Mouse (Mus musculus) kidney, postnatal 25 days (tissue): ENCODE results near the gene Mapk1.

ENCODE experiments used
- DNase-seq, 2 experiments: peaks; one replicate each; pipeline ENCODE4 v3.0.0; 2021; ENCODE audit warnings: mixed read lengths in 2 of 2

Gene Mapk1

DNA sequence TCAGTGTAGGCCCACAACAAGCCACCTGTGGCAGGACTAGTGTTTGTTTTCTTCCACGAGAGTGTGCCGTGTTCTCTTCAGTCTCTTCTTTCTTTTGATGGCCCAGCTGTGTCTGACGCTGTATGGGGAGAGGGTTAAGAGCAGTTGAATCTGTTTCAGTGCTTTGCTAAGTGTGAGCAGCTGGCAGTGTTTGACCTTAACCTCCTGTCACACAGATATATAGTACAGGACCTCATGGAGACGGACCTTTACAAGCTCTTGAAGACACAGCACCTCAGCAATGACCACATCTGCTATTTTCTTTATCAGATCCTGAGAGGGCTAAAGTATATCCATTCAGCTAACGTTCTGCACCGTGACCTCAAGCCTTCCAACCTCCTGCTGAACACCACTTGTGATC lies 34.9 kb downstream of the Mapk1 start:
- no peak for DNase-seq

DNA sequence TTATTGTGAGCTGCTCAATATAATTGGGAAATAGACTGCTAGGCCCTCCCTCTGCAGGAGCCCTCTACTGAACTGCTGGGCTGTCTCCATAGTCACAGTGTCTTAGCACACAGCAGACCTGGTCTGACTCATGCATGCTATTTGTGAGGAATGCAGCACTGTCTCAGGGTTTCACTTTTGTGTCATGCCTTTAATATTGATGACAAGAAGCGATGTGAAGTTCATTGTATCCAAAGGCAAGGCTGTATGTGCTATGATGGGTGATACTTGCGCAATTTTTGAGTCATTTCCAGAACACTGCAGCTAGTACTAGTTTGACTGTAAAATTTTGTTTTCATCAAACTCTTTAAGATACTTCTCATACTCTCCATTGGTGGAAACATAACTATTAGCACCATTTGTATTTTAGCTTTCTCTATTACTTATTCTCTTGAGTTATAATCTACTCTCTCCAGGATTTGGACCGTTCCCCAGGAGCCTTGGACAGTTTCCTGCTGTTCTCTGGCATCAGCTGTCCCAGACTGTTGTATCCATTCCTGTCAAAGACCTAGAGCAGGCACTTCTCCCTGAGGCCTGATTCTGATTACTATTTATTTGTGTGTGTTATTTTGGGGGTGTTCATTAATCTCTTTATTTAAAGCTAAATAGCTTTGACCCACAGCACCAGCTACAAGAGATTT lies 41.4 kb downstream of the Mapk1 start:
- no peak for DNase-seq

DNA sequence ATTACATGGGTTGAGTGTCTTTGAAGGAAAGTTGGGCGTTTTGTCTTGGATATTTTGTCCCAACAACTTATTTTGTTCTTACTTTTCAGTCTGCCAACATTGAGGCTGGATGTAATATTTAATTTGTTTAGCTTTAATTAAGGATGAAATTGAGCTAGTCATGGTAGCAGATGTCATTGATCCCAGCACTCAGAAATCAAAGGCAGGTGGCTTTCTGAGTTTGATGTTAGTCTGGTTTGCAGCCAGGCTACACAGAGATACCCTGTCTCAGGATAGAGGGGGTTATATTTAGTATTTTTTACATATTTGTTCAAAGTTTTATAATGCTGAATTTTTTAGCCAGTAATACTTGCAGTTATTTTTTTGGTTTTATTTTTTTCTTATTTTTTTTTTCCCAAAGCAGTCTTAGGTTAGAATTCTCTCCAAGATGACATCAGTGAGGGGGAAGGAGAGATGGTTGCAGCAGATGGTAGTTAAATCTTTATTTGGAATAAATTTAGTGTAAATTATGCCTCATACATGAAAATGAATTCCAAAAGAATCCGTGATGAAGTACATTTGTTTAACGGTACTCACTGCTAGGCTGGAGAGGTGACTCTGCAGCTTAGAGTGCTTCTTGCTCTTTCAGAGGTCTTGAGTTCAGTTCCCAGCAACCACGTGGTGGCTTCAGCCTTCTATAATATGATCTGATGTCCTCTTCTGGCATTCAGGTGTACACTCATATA lies 47.0 kb downstream of the Mapk1 start:
- no peak for DNase-seq

DNA sequence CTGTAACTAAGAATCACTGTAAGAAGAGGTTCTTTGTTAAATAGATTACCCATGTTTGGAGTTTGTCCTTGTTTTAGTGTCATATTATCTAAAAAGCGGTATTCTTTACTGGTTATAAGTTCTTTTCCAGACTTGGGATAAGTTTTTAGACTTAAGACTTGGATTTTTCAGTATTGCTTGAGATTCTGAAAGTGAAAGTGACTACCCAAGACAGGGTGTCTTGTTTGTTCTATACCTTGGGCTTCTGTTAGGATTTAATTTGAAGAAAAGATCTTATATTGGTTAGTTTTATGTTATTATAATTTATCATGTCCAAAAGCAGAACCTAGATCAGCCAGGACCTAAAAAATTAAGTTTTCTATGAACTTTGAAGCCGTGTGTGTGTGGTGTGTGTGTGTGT lies 50.6 kb downstream of the Mapk1 start:
- no peak for DNase-seq

DNA sequence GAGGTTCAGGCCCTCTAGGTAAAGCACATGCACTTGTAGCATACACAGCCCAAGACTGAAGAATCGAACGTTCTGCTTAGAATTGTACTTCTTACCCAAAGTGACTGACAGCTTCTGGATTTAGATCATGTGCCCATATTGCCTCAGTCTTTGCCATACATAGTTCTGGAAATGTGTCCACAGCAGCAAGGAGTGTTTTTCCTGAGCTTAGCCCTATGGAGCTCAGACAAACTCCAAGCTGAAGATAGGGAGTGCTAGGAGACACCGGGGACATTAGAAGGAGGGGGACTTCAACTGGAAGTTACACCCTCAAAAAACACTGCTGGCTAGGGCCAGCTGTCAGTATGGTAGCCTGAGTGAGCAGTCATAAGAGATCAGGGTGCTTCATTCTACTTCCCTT lies 57.5 kb downstream of the Mapk1 start:
- no peak for DNase-seq

DNA sequence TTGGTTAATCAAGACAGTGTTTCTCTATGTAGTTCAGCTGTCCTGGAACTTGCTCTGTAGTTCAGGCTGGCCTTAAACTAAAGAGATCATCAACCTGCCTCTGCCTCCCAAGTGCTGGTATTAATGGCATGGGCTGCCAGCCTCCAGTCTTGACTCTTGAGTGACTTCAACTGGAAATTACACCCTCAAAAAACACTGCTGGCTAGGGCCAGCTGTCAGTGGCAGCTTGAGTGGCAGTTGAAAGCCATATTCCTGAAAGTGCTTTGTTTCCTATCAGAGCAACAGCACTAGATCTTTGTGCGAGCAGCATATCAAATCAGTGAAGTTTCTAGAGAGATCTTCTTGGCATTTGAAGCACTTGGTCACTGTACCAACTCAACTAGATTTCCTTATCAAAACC lies 58.2 kb downstream of the Mapk1 start:
- no peak for DNase-seq

DNA sequence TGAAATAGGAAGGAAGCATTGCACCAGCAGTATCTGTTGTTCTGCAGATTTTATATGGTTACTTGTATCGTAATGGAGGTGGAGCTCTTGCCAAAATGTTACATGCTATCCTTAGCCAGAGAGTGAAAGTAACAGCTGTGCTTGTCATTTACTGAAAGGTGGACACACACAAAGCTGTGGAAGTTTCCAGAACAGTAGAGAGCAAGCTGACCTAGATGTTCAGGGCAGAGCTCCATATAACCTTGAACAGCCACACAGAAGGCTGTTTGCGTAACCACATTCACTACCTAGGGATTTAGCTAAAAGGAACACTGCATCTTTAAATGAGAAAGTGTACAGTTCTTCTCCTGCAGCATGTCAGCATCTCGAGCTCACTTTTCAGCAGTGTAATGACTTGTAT lies 61.1 kb downstream of the Mapk1 start:
- DNase-seq, result no peak

DNA sequence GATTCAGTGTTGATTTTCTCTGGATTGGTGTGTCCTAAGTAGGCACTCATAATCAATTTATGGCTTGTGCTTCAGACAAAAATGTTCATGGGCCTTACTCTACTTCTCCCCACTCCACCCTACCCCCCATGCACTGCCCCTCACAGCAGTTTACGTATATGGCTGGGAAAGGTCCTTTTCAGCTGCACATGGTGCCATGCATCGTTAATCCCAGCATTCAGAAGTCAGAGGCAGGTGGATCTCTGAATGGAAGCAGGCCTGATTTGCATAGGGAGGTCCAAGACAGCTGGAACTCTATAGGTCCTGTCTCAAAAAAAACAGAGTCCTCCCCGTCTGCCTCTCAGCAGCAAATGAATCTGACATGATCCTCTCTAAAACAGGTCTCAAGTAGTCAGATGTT lies 62.1 kb downstream of the Mapk1 start:
- DNase-seq, result no peak

DNA sequence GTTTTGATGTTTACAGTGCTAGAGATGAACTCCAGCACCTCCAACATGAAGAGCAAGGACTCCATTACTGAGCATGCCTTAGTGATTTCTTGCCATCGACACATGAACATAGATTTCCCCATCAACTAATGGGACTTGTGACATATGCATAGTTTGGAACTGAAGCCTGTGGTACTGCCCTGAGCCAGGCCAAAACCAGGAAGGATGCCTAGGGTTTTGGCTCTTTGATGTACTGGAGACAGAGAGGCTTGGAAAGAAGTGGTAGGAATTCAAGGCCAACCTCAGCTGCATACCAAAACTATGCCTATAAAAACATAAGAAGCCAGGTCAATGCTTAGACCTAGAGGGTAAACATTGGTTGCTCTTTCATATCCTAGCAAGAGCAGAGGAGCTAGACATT lies 66.7 kb downstream of the Mapk1 start:
- DNase-seq, result no peak

DNA sequence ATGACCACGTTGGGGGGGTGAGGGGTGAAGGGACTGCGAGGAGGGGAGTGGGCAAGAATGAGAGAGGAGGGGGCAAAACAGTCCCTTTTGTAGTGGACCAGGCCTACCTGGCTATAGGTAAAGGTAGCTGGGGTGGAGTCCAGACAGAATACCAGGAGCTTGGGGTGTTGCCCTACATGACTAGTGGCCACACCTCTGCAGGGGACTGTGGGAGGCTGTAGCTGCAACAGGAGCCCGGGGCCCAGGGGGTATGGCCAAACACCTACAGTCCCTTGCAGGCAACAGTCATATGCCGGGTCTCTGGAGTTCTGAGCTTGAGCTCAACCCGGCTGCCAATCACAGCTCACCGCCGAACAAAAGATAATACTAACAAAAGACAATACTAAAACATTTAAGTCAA lies 68.9 kb downstream of the Mapk1 start:
- no peak for DNase-seq

DNA sequence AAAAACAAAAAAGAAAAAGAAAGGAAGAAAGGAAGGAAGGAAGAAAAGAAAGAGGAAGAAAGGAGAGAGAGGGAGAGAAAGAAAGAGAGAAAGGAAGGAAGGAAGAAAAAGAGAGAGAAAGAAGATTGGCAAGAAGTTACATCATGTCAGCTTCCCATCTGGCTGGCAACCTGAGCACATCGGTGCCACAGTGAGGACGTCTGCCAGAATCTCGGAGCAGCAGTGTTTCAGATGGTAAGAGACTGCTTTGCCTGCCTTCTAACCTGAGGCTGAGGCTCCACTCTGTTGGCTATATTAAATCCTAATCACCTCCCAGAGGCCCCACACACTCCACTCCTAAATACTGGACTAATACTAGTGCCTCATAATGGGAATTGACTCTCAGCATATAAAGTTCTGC lies 70.7 kb downstream of the Mapk1 start:
- no peak for DNase-seq

DNA sequence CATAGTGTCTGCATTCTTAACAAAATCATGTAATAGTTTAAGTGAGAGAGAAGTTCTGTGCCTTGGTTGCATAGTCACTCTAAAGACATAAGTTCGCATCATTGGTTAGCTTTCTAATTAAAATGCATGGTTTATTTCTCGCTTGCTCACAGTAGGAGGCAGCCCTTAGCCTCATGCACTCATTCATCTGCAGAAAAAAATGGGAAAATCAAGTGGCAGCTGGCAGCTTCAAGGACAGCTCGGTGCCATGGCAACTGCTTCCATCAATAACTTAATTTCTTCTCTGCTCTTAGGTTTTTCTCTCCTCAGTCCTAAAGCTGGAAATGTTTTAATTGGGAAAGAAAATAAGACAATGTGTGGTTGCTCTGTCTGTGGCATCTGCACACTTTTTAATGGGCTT lies 72.4 kb downstream of the Mapk1 start:
- no peak for DNase-seq

DNA sequence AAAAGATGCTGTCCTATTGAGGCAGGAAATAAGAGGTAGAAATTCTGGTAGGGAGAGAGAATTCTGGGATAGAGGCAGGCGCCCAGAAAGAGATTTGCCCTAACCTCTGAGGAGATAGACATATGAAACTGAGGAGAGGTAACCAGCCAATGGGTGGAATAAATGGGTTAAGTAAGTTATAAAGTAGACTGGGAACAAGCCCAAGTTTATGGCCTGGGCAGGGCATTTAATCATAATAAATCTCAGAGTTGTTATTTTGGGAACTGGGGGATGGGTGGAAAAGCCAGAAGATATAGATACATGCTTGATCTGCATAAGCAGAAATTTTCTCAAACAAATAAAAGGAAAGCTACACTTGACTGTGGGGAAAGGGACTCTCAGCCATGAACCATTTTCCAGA lies 79.2 kb downstream of the Mapk1 start:
- DNase-seq, result no peak

DNA sequence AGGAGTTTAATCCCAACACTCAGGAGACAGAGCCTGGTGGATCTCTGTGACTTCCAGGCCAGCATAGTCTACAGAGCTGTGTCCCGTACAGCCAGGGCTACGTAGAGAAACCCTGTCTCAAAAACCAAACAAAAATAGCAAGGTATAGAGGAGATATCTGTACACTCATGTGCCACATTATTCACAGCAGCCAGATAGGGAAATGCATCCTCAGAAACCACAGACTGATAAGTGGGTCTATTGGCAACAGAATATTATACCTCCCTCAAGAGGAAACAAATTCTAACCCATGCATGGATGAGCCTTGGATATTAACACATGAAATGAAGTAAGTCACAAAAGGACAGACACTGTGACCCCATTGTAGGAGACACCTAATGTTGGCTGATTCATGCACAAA lies 84.4 kb downstream of the Mapk1 start:
- DNase-seq, result no peak

DNA sequence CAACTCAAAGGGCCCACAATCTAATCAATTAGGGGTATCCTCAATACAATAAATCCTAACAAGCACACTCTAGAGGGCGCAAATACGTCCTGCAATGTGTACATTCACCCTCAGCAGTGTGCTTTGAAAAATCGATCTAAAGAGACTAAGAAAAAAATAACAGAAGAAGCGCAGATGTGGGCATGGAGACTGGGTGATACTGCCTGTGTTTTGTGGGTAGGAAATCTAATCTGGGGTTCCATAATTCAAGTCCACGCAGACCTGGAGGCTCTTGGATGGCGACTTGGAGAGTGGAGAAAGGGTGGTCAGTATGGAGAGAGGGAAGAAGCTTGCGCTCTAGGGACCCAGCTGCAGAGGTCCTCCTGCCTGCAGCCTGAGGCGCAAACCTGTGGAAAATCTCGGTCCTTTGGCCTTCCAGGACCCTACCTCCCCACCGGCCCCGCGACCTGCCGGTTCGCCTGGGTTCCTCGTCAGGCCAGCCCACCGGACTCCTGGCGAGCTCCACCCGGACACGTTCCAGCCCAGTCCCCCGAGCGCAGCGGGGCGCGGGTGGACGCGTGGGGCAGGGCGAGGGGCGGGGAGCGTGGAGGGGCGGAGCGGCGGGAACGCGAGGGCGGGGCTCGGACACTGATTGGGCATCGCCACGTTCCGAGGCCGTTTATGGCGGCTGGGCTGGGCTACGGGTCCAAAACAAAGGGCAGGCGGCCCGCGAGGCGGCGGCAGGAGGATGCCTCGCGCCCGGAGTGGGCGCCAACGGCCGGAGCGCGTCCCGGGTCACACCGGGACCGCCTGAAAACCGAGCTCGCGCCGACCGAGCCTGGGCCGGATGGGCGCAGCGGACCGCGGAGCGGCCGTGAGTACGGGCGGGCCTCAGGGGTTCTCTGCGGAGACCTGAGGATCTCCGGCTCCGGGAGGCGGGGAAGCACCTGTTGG lies 86.6 kb downstream of the Mapk1 start, which contains the start of gene Ypel1:
Gene Ypel1 (plus strand): TSS at position 186 of the 933 bp plus-strand sequence.
- peak; percentile 91 to 93 for DNase-seq

DNA sequence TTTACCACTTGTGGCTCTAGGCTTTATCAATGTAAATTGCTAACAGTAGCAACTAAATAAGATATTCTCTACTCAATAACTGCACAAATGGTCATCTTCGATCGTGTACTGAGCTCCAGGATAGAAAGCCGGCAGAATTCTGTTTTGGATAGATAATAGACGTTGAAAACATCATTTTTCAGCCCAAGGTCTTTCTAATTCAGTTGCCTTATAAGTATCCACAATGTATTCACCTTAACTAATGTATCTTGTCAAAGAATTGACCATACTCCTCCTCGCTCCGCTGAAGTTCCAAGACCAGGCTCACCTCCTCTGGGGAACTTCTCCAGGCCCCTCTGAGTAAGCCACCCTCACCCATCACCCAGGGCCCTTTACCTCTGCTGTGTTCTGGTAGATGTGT lies 87.5 kb downstream of the Mapk1 start:
- no peak for DNase-seq

DNA sequence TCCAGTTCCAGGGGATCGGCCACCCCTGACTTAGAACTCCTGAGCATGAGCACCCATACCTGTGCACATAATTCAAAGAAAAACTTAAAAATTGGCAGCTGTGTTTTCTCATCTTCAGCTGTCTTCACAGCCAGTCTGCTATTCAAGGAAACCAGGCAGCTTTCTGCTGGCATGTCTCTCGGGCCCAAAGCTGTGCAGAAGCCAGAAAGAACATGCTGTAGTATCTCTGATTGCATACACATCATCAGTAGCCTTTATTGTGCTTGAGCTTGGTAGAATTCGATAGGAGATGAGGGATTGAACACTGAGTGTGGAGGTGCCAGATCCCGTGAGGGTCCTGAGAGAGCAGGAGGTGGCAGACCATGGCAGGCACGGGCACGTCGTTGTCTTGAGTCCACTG lies 89.8 kb downstream of the Mapk1 start:
- DNase-seq, result no peak

DNA sequence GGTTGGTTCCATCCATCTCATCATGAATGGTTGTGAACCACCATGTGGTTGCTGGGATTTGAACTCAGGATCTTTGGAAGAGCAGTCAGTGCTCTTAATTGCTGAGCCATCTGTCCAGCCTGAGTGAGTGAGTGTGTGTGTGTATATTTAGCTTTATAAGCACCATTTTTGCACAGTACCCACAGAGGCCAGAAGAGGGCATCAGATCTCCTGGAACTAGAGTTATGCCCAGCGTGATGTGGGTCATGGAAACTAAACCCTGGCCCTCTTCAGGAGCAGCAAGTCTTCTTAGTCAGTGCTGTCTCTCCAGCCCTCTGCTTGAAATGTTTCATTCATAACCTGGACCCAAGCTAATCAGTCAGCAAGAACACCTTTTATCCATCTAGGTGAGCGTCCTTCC lies 93.1 kb downstream of the Mapk1 start:
- no peak for DNase-seq

DNA sequence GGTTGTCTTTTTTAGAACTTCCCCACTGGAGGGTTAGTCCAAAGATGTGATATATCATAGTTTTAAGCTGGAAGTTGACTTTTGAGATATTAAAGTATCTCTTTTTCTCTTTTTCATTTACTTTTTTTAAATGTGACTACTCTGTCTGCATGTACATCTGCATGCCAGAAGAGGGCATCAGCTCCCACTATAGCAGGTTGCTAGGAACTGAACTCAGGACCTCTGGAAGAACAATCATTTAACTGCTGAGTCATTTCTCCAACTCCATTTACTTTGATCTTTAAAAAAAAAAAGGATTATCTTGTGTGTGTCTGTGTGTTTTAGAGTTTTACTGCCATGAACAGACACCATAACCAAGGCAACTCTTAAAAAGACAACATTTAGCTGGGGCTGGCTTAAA lies 93.7 kb downstream of the Mapk1 start:
- DNase-seq, result no peak

DNA sequence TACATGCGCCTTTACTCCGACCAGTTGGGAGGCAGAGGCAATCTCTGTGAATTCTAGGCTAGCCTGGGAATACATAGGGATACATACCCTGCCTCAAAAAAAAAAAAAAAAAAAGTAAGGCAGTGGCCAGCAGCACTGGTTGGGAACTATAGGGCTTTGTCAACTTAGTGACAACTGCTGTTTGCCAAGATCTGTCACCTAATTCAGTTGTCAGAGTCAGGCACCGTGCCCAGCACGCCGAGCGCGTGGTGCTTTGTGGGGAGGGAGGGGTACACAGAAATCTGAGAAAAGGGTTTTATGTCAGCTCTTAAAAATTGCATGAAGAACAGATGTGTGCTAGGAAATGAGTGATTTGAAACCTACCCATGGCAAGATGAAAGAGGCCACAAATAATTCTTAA lies 94.9 kb downstream of the Mapk1 start:
- DNase-seq, result no peak

DNA sequence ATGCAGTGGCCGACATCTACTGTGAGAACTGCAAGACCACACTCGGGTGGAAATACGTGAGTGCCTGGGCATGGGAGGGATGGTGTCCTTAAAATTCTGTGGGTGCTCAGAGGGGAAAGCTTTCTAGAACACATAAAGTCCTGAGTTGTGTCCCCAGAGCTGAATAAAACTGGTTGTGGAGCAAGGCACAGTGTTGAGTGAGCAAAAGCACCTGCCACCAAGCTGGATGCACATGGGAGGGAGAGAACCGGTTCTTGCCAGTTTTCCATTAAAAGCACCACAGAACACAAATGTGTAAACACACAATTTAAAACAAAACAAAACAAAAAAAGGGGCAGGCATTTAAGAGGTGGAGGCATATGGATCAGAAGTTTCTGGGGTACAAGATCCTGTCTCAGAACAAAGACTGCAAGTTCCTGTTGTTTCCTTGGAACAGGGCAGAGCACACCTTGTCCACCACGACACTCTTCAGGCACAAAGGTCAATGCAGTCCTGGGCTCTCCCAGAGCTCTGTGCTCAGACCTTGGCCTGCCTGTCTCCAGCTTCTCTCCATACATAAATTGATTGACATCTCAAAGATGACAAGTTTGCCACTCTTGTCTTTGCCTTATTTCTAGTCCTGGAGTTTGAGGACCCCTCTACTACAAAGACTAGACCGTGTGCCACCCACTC lies 99.1 kb downstream of the Mapk1 start:
- DNase-seq, result peak in 1 of 2 experiments; percentile 33

DNA sequence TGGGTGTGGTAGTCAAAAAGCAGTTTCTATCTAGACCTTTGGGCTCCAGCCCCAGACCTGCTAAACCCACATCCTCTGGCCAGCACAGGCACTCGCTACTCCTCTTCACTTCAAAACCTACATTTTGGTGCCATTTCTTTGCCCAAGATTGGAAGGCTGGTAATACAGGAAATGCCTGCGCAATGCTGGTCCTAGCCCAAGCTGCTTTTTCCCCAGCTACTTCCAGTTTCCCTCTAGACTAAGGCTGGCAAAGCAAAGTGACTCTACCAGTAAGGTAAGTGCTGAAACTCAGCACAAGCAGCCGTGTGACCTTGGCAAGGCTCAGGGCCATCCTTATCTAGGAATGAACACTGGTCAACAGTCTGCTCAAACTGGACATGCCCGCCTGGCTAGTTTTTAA lies 102.5 kb downstream of the Mapk1 start:
- DNase-seq, result no peak

DNA sequence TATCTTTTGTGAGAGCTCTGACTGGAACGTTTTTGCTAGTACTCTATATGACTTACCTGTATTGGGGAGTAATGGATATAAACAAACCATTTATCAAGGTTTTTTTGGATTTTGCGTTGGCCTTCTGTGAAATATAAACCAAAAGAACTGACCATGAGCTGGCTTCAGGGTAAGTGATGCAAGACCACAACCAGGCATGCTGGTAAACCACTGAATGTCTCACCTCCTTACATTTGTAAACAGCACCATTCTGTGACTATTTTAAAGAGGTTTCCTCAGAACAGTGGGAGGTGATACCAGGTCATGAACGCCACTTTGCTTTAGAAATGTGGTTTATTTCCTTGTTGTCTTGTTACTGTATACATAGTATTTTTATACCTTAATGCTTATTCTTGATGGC lies 103.1 kb downstream of the Mapk1 start:
- DNase-seq, result no peak
